Mouse (Mus musculus): ENCODE data around the gene Gemin4. TPM values are rescaled to one million over a fixed set of nuclear protein-coding genes. Genes with fewer than 3 reads are reported as not detected.

Gene Gemin4
- polyA plus RNA-seq, 1 experiment, result 11.3 TPM

DNA sequence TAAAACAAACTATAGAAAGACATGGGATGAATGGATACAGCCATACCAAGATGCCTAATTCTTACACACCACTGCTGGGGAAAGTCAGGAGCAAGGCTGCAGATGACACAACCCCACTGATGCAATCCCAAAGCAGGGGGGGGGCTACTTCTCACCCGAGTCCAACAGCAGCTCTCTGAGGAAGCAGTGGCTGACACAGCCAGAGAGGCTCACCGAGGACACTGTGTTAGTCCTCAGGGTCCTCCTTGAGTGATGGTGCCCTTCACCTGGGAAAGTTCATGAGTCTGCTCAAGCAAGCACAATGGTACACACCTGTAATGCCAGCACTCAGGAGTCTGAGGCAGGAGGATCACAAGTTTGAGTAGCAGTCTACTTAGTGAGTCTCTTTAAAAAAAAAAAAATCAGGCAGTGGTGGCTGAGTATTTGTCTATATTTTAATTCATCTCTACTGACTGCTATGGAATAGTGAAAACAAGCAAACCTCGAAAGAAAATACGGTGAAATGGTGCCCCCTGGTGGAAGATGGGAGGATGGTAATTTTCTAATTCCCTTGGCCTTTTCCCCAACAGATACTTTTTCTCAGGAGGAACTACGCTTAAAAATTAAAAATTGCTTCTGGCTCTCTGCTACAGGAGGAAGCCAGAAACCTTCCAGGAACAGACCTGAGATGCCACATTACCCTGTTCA, 50.2 kb downstream of the Gemin4 start:
- no peak overlapping the region for H3K4me3 ChIP-seq (ENCODE audit: insufficient read depth, low read length)
- TF ChIP-seq CTCF (IDR thresholded peaks at IDR 0.05; ENCODE audit: borderline replicate concordance, insufficient read depth, low read length) (no peak), POLR2A (IDR thresholded peaks at IDR 0.05; ENCODE audit: low read depth, low read length) (no peak)
- H3K27ac ChIP-seq (ENCODE audit: insufficient read depth, low read length), result peak overlapping the region; percentile 27
- H3K4me1 ChIP-seq (ENCODE audit: control insufficient read depth, insufficient read depth, low read length), result peaks cover 7% of the 10 kb centered on the region

DNA sequence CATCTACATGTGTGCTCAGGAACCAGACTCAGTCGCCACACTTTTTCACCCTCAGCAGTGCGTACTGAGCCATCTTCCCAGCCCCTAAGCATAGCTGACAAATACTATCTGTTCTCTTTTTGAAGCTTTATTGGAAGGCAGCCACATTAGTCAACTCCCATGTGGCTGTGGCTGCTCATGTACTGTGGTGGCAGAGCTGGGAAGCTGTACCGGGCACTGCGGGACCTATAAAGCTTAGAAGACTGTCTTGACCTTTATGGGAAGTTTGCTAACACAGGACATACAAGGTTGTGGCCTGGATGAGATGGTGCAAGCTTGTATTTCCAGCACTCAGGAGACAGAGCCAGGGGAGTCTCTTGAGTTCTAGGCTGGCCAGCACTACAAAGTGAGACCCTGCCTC, 50.8 kb downstream of the Gemin4 start:
- peak overlapping the region; percentile 27 for H3K27ac ChIP-seq (ENCODE audit: insufficient read depth, low read length)
- TF ChIP-seq POLR2A (IDR thresholded peaks at IDR 0.05; ENCODE audit: low read depth, low read length) (no peak), CTCF (IDR thresholded peaks at IDR 0.05; ENCODE audit: borderline replicate concordance, insufficient read depth, low read length) (no peak)
- peaks cover 7% of the 10 kb centered on the region for H3K4me1 ChIP-seq (ENCODE audit: control insufficient read depth, insufficient read depth, low read length)
- H3K4me3 ChIP-seq (ENCODE audit: insufficient read depth, low read length), result no peak overlapping the region

Other genes with a start within 250 kb of the Gemin4 start
- gene 1700016K19Rik, start 217.8 kb downstream of the Gemin4 start, polyA plus RNA-seq (2011; ENCODE audit: insufficient read length, low read depth, missing spikeins), result not detected in 2 replicates
- gene Rflnb, start 189.9 kb downstream of the Gemin4 start, polyA plus RNA-seq (2011; ENCODE audit: insufficient read length, low read depth, missing spikeins), result 67.5 and 82.6 TPM in 2 replicates
- gene Vps53, start 38.0 kb downstream of the Gemin4 start, polyA plus RNA-seq (2011; ENCODE audit: insufficient read length, low read depth, missing spikeins), result 40.1 and 40.9 TPM in 2 replicates
- gene Fam57a, start 38.0 kb downstream of the Gemin4 start, polyA plus RNA-seq (2011; ENCODE audit: insufficient read length, low read depth, missing spikeins), result 17.5 and 20.8 TPM in 2 replicates
- not detected in 2 replicates for gene Dbil5, start 56 bp downstream of the Gemin4 start, polyA plus RNA-seq (2011; ENCODE audit: insufficient read length, low read depth, missing spikeins)
- gene Mrm3, start 26.1 kb upstream of the Gemin4 start, polyA plus RNA-seq (2011; ENCODE audit: insufficient read length, low read depth, missing spikeins), result 6.1 and 8.6 TPM in 2 replicates
- gene Glod4, start 26.1 kb upstream of the Gemin4 start, polyA plus RNA-seq (2011; ENCODE audit: insufficient read length, low read depth, missing spikeins), result 73.5 and 84.4 TPM in 2 replicates
- 135 and 156 TPM in 2 replicates for gene Nxn, start 181.5 kb upstream of the Gemin4 start, polyA plus RNA-seq (2011; ENCODE audit: insufficient read length, low read depth, missing spikeins)
- 28.2 and 35.5 TPM in 2 replicates for gene Timm22, start 189.3 kb upstream of the Gemin4 start, polyA plus RNA-seq (2011; ENCODE audit: insufficient read length, low read depth, missing spikeins)

Data from embryonic fibroblast, embryonic 13.5 days (primary cell).